Mouse (Mus musculus): Measurements from ENCODE around the gene Tmprss11b. TPM values are rescaled to one million over a fixed set of nuclear protein-coding genes. Genes with fewer than 3 reads are reported as not detected.

Tmprss11b gene
- polyA plus RNA-seq, 2 experiments: not detected

GRCm38 (mm10) chr5:86621778-86622177, 54.4 kb downstream of the Tmprss11b start:
- Histone ChIP-seq H3K4me3 (ENCODE audit: insufficient read depth in 1 of 2, low read depth in 2 of 2, low read length in 2 of 2) (no peak overlapping the region), H3K9me3 (ENCODE audit: control insufficient read depth, low read length) (no peaks in the 10 kb centered on the region), H3K27me3 (ENCODE audit: control insufficient read depth, insufficient read depth, low read length) (no peaks in the 10 kb centered on the region), H3K4me2 (ENCODE audit: low read depth) (no peak overlapping the region), H3K4me1 (replicated peaks; ENCODE audit: control insufficient read depth in 2 of 2, insufficient read depth in 2 of 2, low read length in 1 of 2) (no peaks in the 10 kb centered on the region), H3K9ac (replicated peaks) (no peak overlapping the region), H3K36me3 (replicated peaks; ENCODE audit: control insufficient read depth, insufficient read depth, low read depth) (no peaks in the 10 kb centered on the region), H3K27ac (no peak overlapping the region)
- ATAC-seq (ENCODE audit: insufficient read depth): no peak
- no peak for DNase-seq (ENCODE audit: low read depth in 3 of 3, low spot score in 3 of 3)
- TF ChIP-seq EP300 (IDR thresholded peaks at IDR 0.05; ENCODE audit: low read depth): no peak
- no peak for TF ChIP-seq CTCF (IDR thresholded peaks at IDR 0.05; ENCODE audit: low read depth)
- WGBS (ENCODE audit: insufficient replicate concordance): 50% methylated on average over 1 of the region's 1 CpGs

Other genes with a start within 250 kb of the Tmprss11b start
- not detected in 2 replicates for gene Tmprss11a, start 207.4 kb downstream of the Tmprss11b start, polyA plus RNA-seq (2012; rRNA removed)
- gene Tmprss11a, start 207.4 kb downstream of the Tmprss11b start, polyA plus RNA-seq (2014; fragmentation: Nextera tagmentation; extraction: Ambion mirVana): not detected in 2 replicates
- not detected in 2 replicates for gene Tmprss11g, start 157.8 kb downstream of the Tmprss11b start, polyA plus RNA-seq (2012; rRNA removed)
- gene Tmprss11g, start 157.8 kb downstream of the Tmprss11b start, polyA plus RNA-seq (2014; fragmentation: Nextera tagmentation; extraction: Ambion mirVana): not detected in 2 replicates
- not detected in 2 replicates for gene Tmprss11f, start 43.9 kb downstream of the Tmprss11b start, polyA plus RNA-seq (2012; rRNA removed)
- not detected in 2 replicates for gene Tmprss11f, start 43.9 kb downstream of the Tmprss11b start, polyA plus RNA-seq (2014; fragmentation: Nextera tagmentation; extraction: Ambion mirVana)
- gene Tmprss11e, start 69.5 kb upstream of the Tmprss11b start, polyA plus RNA-seq (2012; rRNA removed): not detected in 2 replicates
- not detected in 2 replicates for gene Tmprss11e, start 69.5 kb upstream of the Tmprss11b start, polyA plus RNA-seq (2014; fragmentation: Nextera tagmentation; extraction: Ambion mirVana)
- gene Ythdc1, start 127.9 kb upstream of the Tmprss11b start, polyA plus RNA-seq (2012; rRNA removed): 15.0 and 22.8 TPM in 2 replicates
- 12.1 and 13.3 TPM in 2 replicates for gene Ythdc1, start 127.9 kb upstream of the Tmprss11b start, polyA plus RNA-seq (2014; fragmentation: Nextera tagmentation; extraction: Ambion mirVana)
- gene Ugt2b34, start 230.6 kb upstream of the Tmprss11b start, polyA plus RNA-seq (2012; rRNA removed): 37.2 and 46.3 TPM in 2 replicates
- 51.0 and 59.7 TPM in 2 replicates for gene Ugt2b34, start 230.6 kb upstream of the Tmprss11b start, polyA plus RNA-seq (2014; fragmentation: Nextera tagmentation; extraction: Ambion mirVana)

Data from liver, embryonic 14.5 days (tissue).